Mouse (Mus musculus) adrenal gland, postnatal 14 days (tissue): ENCODE measurements around the gene Phox2b. TPM values are rescaled to one million over a fixed set of nuclear protein-coding genes. Genes with fewer than 3 reads are reported as not detected.

Experiments
- DNase-seq: peaks from one replicate; pipeline ENCODE4 v3.0.0; 2021; ENCODE audit warnings: mixed read lengths
- long read RNA-seq, 2 experiments: library from polyadenylated mRNA; stranded (forward); transcript quantifications; one replicate each; pipeline ENCODE4 v2.0.0; 2021
- total RNA-seq: library from RNA; stranded (reverse); gene quantifications from 2 replicates; pipeline ENCODE4 v1.2.3, GENCODE M21; 2021

The Phox2b gene
- total RNA-seq, result 15.9 and 17.3 TPM in 2 replicates
- long read RNA-seq, experiment 1, transcript Phox2b-201 (3 exons, 3,013 nt), result major isoform, 59 of 61 reads
- long read RNA-seq, experiment 1, partial matches to known transcripts, result 0 of 61 reads
- long read RNA-seq, experiment 1, other reads (novel, unspliced or antisense), result 2 of 61 reads
- long read RNA-seq, experiment 2, transcript Phox2b-201 (3 exons, 3,013 nt), result major isoform, 28 of 33 reads
- long read RNA-seq, experiment 2, partial matches to known transcripts, result 2 of 33 reads
- long read RNA-seq, experiment 2, other reads (novel, unspliced or antisense), result 3 of 33 reads

GRCm38 (mm10) chr5:67098733-67099323 is at the start of gene Phox2b:
Gene Phox2b (minus strand): TSS chr5:67099301.
- no peak for DNase-seq

DNA sequence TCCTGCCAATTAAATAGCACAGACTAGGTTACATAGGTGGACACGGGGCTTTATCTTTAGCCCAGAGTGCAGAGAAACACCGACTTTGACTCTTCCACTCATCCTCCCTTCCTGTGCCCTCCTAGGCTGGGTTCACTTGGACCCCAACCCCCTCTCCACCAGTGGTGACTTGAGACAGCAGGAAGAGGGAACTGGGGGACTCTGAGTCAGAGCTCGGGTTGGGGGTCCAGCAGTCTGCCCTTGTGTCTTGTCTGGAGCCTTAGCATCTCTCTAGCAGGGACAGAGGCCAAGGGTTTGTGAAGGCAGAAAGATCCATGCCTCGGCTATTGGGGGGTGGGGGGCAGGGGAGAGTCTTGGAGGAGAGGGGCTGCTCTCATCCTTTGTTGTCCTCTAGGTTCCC is 43.5 kb upstream of the Phox2b start:
- no peak for DNase-seq

DNA sequence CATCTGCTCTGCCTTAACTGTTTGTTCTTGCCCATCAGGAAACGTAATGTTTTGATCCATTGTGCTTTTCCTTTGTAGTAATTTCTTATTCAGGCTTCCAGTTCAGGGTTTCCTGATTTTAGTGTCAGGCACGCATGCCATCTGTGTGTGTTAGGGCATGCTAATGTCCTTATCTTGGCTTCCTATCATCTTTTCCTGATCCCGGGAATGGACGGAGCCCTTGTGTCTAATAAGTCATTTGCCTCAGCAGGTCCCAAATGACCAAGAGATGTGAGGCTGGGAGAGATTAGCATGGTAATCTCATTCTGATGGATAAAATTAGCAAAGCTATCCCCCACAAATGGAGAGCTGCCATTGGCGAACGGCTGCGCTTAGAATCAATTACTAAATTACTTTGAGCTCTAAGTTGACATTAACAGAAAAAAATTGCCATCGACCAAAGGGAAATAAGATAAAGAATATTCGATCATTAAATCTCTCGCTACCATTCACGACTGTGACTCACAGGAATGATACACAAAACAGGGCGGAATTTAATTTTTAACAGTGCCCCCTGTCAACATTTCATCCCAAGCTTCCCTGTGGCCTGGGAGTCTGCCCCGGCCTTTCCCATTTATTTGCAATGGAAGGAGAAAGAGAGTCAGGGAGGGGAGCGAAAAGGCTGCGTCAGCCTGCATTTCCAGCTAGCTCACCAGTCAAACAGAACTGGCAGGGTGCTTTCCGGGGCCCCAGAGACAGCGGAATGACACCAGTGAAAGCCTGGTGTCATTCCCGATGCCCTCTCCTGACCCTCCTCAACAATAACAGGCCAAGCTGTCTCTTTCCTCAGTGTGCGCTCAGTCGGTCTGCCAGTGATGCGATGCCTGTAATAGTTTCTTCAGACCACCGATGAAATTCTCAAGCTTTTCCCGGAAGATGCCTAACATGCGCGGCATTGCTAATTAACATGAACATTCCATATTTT is 40.2 kb upstream of the Phox2b start:
- DNase-seq, result no peak

- DNase-seq, result no peak
Observed at GRCm38 (mm10) chr5:67138643-67139042, 39.5 kb upstream of the Phox2b start.

GRCm38 (mm10) chr5:67134698-67135097 is 35.6 kb upstream of the Phox2b start:
- peak; percentile 14 for DNase-seq

GRCm38 (mm10) chr5:67131671-67132070 is 32.6 kb upstream of the Phox2b start:
- no peak for DNase-seq

- no peak for DNase-seq
Observed at GRCm38 (mm10) chr5:67106261-67106660, 7.2 kb upstream of the Phox2b start.

GRCm38 (mm10) chr5:67103016-67103415 is 3.9 kb upstream of the Phox2b start:
- DNase-seq, result no peak

DNA sequence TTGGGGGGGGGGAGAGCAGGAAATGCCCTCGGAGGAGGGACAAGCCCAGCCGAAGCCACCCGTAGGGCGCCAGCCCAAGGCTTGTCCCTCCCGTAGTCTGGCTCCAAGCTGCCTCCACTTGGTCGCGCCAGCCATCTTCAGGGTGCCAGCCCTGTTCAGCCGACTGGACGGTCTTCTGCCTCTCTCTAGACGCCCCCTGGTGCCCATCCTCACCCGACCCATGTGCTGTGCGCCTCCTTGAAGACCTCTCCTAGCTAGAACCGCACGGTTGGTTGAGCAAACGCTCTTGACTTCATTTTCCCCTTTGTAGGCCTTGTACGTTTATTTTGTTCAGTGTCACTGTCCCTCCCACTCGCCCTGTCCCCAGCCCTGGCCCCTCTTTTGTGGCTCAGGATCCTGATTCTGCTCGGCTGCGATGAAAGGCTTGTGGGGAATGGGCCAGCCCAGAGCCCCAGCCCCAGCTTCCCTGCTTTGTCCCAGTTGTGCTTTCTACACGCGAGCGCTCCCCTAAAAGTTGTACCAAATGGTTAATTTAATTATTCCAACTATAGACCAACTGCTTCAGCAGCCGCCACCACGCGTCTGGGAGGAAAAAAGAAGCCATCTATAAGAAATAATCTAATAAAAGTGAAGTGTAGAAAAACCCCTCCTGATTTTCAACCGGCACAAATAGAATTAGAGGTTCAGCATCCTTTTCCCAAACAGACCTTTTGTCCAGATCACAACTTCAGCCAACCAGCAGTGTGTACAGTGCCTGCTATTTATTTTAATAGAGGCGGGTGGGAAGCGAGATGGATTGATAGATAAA is 2.9 kb upstream of the Phox2b start:
- peak; percentile 30 for DNase-seq

DNA sequence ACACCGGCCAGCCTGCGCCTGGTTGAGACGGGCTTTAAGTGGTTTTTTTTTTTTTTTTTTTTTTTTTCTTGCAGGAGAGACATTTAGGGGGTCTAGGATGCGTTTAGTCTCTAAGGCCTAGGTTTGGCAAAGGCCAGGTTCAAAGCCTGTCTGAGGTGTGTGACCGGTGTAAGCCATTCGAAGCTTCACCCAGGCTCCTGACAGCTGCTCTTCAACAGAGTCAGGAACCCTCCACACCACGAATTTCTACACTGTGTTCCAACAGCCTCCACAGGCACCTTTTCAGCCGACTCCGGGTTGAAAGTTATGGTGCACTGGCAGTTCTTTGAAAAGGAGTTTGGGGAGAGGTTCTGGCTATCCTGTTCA is 2.3 kb upstream of the Phox2b start:
- DNase-seq, result no peak

GRCm38 (mm10) chr5:67100564-67101394 is 1.7 kb upstream of the Phox2b start:
- no peak for DNase-seq

DNA sequence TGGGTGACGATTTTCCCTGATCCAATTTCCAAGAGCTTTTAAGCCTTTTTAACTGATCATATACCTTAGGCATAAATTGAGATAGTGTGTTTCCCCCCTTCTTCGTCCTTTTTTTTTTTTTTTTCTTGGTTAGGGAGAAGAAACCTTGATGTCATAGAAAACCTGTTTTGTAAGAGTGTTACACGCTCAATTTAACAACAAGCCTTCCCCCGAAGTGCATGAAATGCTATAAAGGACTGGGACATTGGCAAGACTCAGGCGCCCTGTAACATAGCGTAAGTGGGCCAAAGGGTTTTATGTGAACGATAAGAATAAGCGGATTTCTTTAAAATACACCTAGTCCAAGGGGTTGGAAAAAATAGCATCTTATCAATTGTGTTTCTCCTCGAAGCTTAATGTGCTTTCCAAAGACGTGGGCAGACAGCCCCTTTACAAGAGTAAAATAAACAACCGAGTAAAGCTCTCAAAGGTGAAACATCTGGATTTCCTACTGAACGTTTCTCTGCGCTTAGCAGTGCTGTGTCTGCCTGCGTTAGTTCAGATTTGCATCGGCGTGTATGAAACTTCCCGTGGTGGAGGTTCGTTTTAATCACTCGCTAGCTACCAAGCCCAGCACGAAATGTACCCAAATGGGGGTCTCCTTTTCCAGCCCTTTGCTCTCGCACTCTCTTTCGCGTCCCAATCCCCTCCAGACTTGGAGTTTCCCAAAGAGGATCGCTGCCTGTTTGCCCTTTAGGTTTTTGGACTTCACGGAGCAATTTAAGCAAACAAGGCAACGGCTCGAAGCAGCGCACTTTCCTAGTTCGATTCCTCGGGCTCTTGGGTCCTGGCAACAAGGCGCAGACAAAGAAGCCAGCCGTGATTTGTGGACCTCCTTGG is 531 bp upstream of the Phox2b start:
- DNase-seq, result no peak

DNA sequence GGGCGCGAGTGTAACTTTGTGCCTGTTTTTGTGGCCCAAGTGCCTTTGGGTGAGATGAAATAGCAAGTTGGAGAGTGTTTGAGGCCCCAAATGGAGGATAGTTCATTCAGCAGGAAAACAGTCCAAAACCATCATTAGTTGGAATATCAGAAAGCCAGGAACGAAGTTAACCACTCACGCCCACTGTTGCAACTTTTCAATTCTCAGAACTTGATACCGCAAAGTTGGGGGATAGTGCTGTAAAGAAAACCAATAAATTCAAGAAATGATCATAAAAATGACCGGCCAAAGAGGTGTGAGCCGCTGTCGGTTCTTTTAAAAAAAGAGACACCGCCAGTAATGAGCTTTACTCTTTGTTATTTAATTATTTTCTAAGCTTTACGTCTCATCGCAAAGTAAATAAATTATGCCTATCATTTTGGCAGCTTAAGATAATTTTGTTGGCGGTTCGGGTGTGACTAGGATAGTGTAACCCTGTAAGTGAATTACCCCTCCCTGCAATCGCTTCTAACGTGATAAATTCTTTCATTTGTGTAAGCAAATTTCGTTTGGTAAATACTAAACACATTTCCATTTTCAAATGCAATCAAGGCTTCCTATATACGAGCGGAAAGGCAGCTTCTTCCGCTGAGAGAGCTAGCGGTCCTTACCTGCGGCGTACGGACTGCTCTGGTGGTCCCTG is 909 bp downstream of the Phox2b start:
- no peak for DNase-seq

GRCm38 (mm10) chr5:67097106-67098050 is 1.7 kb downstream of the Phox2b start:
- no peak for DNase-seq

- DNase-seq, result peak; percentile 52
Observed at GRCm38 (mm10) chr5:67096378-67096771, 2.7 kb downstream of the Phox2b start.

- no peak for DNase-seq
Observed at GRCm38 (mm10) chr5:67095651-67096377, 3.3 kb downstream of the Phox2b start.

DNA sequence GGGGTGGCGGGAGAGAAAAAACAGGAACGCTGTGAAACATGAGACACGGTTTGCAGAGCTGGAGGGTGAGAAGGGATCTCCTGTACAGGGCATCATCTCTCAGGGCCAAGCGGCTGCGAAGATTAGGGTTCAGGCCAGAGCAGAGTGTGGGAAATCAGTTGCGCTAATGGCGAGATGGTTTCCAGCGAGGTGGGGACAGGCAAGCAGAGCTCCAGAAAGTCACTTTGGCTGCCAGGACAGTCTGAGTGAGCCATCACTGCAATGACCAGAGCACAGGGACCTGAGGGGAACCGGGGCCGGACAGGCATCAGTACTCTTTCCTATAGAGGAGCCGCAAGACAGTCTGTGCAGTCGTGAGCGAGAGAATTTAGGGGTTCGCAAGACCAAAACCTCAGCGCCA is 3.9 kb downstream of the Phox2b start:
- peak; percentile 10 for DNase-seq

- no peak for DNase-seq
Observed at GRCm38 (mm10) chr5:67093991-67094390, 5.1 kb downstream of the Phox2b start.
